Mouse (Mus musculus): ENCODE measurements around the gene Prep. TPM values are rescaled to one million over a fixed set of nuclear protein-coding genes. Genes with fewer than 3 reads are reported as not detected.

Gene Prep
- 27.8 and 29.6 TPM in 2 replicates for polyA plus RNA-seq (2015; fragmentation: Nextera tagmentation; extraction: Ambion mirVana)

- 0% methylated on average over 34 of the region's 57 CpGs for WGBS
These were observed at the start of gene Prep for GRCm38 (mm10) chr10:45066931-45067308. TSS of gene Prep (plus strand) at chr10:45067203.

DNA sequence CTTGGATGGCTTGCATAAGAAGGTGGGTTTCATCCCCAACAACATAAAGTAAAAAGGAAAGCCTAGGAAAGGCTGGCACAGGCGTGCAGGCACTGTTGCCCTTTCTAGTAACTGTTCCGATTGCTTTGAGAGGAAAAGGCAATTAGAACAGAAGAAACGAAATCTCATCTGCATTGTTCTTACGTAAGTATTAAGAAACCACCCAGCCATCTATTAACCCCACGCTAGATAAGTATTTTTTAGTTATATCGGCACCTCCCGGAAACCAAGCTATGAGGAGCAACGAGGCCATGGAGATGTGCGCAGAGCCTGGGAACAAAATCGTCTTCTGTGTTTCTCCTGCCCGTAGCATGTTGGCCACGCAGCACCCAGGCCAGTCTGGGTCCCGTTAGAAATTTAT, 49.7 kb upstream of the Prep start:
- Histone ChIP-seq H3K9me3 (peaks cover 4% of the 10 kb centered on the region; the same call in 1 of the 2 replicates), H3K4me2 (no peak overlapping the region), H3K9ac (no peak overlapping the region), H3K27ac (replicated peaks) (no peak overlapping the region), H3K36me3 (no peaks in the 10 kb centered on the region), H3K4me1 (no peaks in the 10 kb centered on the region), H3K4me3 (no peak overlapping the region), H3K27me3 (replicated peaks) (no peaks in the 10 kb centered on the region)
- no peak for ATAC-seq (ENCODE audit: extremely low read depth, insufficient number of reproducible peaks, low FRiP score, low TSS enrichment)
- 85% methylated on average over 13 of the region's 13 CpGs for WGBS

More at GRCm38 (mm10) chr10:45066931-45067308, at the start of gene Prep:
- peak within 1 kb of the TSS; percentile 85 for H3K27ac ChIP-seq (replicated peaks)
- peaks cover 51% of the 10 kb centered on the region for H3K4me1 ChIP-seq
- peak within 1 kb of the TSS; percentile 81 for H3K4me2 ChIP-seq
- no peaks in the 10 kb centered on the region for H3K9me3 ChIP-seq
- H3K27me3 ChIP-seq (replicated peaks), result no peaks in the 10 kb centered on the region
- peak within 1 kb of the TSS; percentile 99 for H3K4me3 ChIP-seq
- peak within 1 kb of the TSS; percentile 98 for H3K9ac ChIP-seq
- ATAC-seq (ENCODE audit: extremely low read depth, insufficient number of reproducible peaks, low FRiP score, low TSS enrichment), result peak; percentile 72
- peaks cover under 1% of the 10 kb centered on the region; the same call in 1 of the 2 replicates for H3K36me3 ChIP-seq

DNA sequence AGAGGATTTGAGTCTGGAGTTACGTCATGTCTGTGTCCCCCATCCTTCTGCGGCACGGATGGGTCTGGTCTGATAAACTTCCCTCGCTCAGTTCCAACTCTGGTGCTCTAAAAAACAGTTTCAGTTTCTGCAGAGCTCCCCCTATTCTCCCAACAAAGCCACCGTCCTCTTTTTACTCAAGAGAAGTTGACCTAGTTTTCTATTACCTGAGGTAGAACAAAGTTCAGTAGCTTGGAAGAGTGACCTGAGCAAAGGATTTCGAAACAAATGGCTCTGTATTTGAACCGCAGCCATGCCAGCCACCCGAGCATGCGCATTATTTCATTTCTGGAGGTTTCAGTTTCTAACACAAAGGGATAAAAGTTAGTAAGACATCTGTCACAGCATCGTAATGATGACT, 49.2 kb upstream of the Prep start:
- 82% methylated on average over 10 of the region's 10 CpGs for WGBS
- no peak overlapping the region for H3K9ac ChIP-seq

DNA sequence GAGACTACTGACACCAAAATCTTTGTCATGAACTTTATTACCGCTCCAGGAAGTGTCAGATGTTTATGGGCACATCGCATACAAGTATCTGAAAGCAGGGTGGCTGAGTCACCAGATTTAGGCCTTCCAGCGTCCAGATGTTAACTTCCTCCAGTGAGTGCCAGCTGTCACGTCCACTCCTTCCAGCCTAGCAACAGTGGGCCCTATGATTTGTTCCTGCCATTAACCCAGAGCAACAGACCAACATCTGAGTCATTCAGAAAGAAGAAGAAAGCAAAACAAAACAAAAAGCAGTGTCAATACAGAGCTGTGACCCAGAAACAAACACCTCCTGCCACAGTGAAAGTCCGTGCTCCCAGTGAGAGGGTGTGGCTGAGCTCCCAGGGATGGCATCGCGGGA, 47.6 kb upstream of the Prep start:
- Histone ChIP-seq H3K9ac (no peak overlapping the region), H3K4me1 (0 out of 2 replicates have a peak, but pooled peaks cover 2% of the 10 kb centered on the region), H3K4me3 (no peak overlapping the region), H3K27ac (replicated peaks) (no peak overlapping the region), H3K9me3 (peaks cover 4% of the 10 kb centered on the region; the same call in 1 of the 2 replicates), H3K27me3 (replicated peaks) (no peaks in the 10 kb centered on the region), H3K4me2 (no peak overlapping the region), H3K36me3 (no peaks in the 10 kb centered on the region)
- no peak for ATAC-seq (ENCODE audit: extremely low read depth, insufficient number of reproducible peaks, low FRiP score, low TSS enrichment)
- 64% methylated on average over 7 of the region's 7 CpGs for WGBS

More for the DNA sequence above, 49.2 kb upstream of the Prep start:
- no peak overlapping the region for H3K4me2 ChIP-seq
- H3K4me3 ChIP-seq, result no peak overlapping the region
- no peak overlapping the region for H3K27ac ChIP-seq (replicated peaks)
- H3K27me3 ChIP-seq (replicated peaks), result no peaks in the 10 kb centered on the region
- ATAC-seq (ENCODE audit: extremely low read depth, insufficient number of reproducible peaks, low FRiP score, low TSS enrichment), result no peak
- no peaks in the 10 kb centered on the region for H3K36me3 ChIP-seq
- peaks cover 4% of the 10 kb centered on the region; the same call in 1 of the 2 replicates for H3K9me3 ChIP-seq
- H3K4me1 ChIP-seq, result no peaks in the 10 kb centered on the region

GRCm38 (mm10) chr10:45019849-45020248, 47.2 kb upstream of the Prep start:
- Histone ChIP-seq H3K9ac (no peak overlapping the region), H3K27me3 (replicated peaks) (no peaks in the 10 kb centered on the region), H3K4me3 (no peak overlapping the region), H3K9me3 (peaks cover 4% of the 10 kb centered on the region; the same call in 1 of the 2 replicates), H3K36me3 (no peaks in the 10 kb centered on the region), H3K27ac (replicated peaks) (no peak overlapping the region), H3K4me2 (no peak overlapping the region), H3K4me1 (0 out of 2 replicates have a peak, but pooled peaks cover 4% of the 10 kb centered on the region)
- no peak for ATAC-seq (ENCODE audit: extremely low read depth, insufficient number of reproducible peaks, low FRiP score, low TSS enrichment)
- WGBS, result 79% methylated on average over 10 of the region's 10 CpGs

DNA sequence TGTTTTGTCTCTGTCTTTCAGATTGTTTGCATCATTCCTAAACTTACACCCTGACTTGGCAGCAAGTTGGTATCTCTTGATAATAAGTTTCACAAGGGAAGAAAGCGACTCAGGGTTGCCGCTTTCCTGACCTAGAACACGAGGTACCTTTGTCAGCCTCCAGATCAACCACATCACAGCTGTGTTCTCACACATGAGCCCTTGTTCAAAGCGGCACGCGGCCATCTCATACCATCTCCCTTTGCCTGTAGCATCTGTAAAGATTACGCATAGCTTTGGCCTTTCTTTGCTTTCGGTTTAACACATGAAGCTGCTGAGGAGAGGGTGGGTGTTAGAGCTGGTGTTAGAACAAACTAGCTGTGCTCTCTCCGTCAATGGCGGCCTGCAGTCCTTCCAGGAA, 46.7 kb upstream of the Prep start:
- H3K4me1 ChIP-seq, result peaks cover 7% of the 10 kb centered on the region
- no peak overlapping the region for H3K4me3 ChIP-seq
- no peak for ATAC-seq (ENCODE audit: extremely low read depth, insufficient number of reproducible peaks, low FRiP score, low TSS enrichment)
- no peaks in the 10 kb centered on the region for H3K27me3 ChIP-seq (replicated peaks)
- no peaks in the 10 kb centered on the region for H3K36me3 ChIP-seq
- whole genome bisulfite sequencing, result 79% methylated on average over 10 of the region's 10 CpGs
- H3K4me2 ChIP-seq, result no peak overlapping the region
- peaks cover 4% of the 10 kb centered on the region; the same call in 1 of the 2 replicates for H3K9me3 ChIP-seq
- H3K27ac ChIP-seq (replicated peaks), result no peak overlapping the region
- no peak overlapping the region for H3K9ac ChIP-seq

DNA sequence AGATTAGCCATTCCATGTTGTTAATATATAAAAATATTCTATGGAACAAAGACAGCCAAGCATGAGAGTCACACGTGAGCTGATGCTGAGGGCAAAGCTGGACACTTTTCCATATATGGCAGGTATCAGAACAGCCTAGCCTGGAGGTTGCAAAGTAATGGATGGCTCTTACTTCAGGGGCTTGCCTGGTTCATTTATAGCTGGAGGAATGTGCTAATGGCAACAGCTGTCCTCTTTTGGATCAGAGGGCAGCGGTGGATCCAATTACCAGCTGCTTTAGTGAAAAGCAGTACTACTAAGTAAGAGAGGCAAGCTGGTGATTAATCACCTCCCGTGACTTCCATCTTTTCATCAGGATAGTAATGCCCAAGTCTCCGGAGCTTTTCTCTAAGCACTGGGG, 41.8 kb upstream of the Prep start:
- Histone ChIP-seq H3K9ac (no peak overlapping the region), H3K4me3 (no peak overlapping the region), H3K4me2 (no peak overlapping the region), H3K9me3 (no peaks in the 10 kb centered on the region), H3K27ac (replicated peaks) (no peak overlapping the region), H3K4me1 (peaks cover 8% of the 10 kb centered on the region), H3K27me3 (replicated peaks) (no peaks in the 10 kb centered on the region), H3K36me3 (no peaks in the 10 kb centered on the region)
- 29% methylated on average over 4 of the region's 4 CpGs for WGBS
- ATAC-seq (ENCODE audit: extremely low read depth, insufficient number of reproducible peaks, low FRiP score, low TSS enrichment), result no peak

DNA sequence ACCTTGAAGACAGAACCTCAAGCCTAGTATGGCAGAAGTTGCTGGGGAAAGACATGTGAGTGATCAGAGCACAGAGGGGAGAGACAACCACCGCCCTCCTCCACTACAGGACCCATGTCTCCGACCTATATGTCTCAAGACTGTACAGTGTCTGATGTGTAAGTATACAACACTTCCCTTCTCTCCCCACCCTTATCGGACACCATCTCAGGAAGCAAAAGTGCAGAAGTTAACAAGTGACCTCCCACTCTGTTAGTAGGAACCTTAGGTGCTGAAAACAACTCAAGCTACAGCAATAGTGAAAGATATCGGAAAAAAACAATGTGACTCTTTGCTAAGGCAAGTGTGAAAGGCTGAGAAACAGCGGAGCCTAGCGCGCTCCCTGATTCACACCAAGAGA, 40.1 kb upstream of the Prep start:
- H3K4me3 ChIP-seq, result no peak overlapping the region
- no peaks in the 10 kb centered on the region for H3K9me3 ChIP-seq
- H3K36me3 ChIP-seq, result no peaks in the 10 kb centered on the region
- H3K9ac ChIP-seq, result no peak overlapping the region
- H3K27me3 ChIP-seq (replicated peaks), result no peaks in the 10 kb centered on the region
- 76% methylated on average over 7 of the region's 7 CpGs for WGBS
- no peak overlapping the region for H3K4me2 ChIP-seq
- peaks cover 8% of the 10 kb centered on the region for H3K4me1 ChIP-seq
- H3K27ac ChIP-seq (replicated peaks), result no peak overlapping the region
- ATAC-seq (ENCODE audit: extremely low read depth, insufficient number of reproducible peaks, low FRiP score, low TSS enrichment), result no peak

DNA sequence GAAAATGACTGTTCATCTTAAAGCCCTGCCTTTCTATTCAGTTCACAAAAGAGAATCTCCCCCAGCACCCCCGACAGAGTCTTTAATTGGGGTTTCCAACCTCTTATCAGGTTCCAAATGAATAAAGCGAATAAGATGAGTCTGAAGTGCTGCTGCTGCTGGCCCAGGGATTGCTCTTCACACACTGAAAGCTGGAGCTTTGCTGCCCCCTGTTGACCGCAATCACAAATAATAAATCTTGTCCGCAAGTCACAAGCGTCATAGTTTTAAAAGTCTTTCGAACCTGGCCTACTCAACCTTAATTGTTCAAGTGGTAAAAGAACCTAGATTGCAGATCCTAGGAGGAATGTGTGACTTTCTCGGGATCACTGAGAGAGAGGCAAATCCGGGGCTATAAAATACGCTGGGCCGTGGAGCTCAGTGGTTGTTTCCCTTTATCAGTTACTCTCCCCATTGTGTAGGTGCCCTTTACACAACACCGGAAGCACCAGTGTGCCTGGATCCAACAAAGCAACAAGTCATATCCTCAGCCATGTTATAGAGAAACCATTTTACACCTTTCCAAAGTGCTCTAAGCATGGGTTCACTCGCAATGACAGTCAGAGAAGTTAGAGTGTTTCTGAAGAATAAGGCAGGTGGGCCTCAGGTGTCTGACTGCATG, 21.6 kb upstream of the Prep start:
- Histone ChIP-seq H3K27me3 (replicated peaks) (peaks cover 35% of the 10 kb centered on the region), H3K36me3 (no peaks in the 10 kb centered on the region), H3K9ac (peak overlapping the region; percentile 56; the same call in 1 of the 2 replicates), H3K9me3 (no peaks in the 10 kb centered on the region), H3K4me3 (no peak overlapping the region), H3K4me2 (peak overlapping the region; percentile 36; the same call in 1 of the 2 replicates), H3K27ac (replicated peaks) (no peak overlapping the region), H3K4me1 (peaks cover 14% of the 10 kb centered on the region)
- 21% methylated on average over 12 of the region's 12 CpGs for WGBS
- ATAC-seq (ENCODE audit: extremely low read depth, insufficient number of reproducible peaks, low FRiP score, low TSS enrichment), result no peak

DNA sequence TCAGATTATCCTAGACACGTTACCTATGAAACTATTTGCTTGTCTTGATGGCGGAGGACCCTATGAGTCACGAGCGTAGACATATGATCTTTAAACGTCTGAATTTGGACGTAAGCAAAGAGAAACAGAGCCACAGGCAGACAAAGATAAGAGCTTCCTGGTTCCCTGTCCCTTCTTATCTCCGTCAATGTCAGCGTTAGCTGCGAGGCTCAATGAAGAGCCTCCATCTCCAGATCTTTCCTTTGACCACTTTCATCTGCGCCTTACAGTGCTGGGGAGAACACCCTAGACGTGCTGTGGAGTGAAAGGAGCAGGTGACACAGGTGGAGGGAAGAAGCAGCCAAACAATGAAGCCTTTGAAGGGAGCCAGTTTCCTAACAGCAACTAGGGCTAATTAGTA, 18.8 kb upstream of the Prep start:
- H3K36me3 ChIP-seq, result no peaks in the 10 kb centered on the region
- peak overlapping the region; percentile 64 for H3K4me2 ChIP-seq
- no peaks in the 10 kb centered on the region for H3K9me3 ChIP-seq
- peaks cover 35% of the 10 kb centered on the region for H3K27me3 ChIP-seq (replicated peaks)
- ATAC-seq (ENCODE audit: extremely low read depth, insufficient number of reproducible peaks, low FRiP score, low TSS enrichment), result no peak
- peak overlapping the region; percentile 61 for H3K9ac ChIP-seq
- peaks cover 14% of the 10 kb centered on the region for H3K4me1 ChIP-seq
- H3K27ac ChIP-seq (replicated peaks), result no peak overlapping the region
- H3K4me3 ChIP-seq, result peak overlapping the region; percentile 24
- WGBS, result 9% methylated on average over 11 of the region's 11 CpGs

- peaks cover 35% of the 10 kb centered on the region for H3K27me3 ChIP-seq (replicated peaks)
- H3K4me2 ChIP-seq, result peak overlapping the region; percentile 64
- no peak; the same call in 1 of the 2 replicates for ATAC-seq (ENCODE audit: extremely low read depth, insufficient number of reproducible peaks, low FRiP score, low TSS enrichment)
- H3K27ac ChIP-seq (replicated peaks), result no peak overlapping the region
- WGBS, result 21% methylated on average over 11 of the region's 11 CpGs
- no peaks in the 10 kb centered on the region for H3K36me3 ChIP-seq
- peak overlapping the region; percentile 24 for H3K4me3 ChIP-seq
- H3K9me3 ChIP-seq, result no peaks in the 10 kb centered on the region
- peaks cover 14% of the 10 kb centered on the region for H3K4me1 ChIP-seq
- peak overlapping the region; percentile 61 for H3K9ac ChIP-seq
These were observed 18.4 kb upstream of the Prep start for GRCm38 (mm10) chr10:45048622-45049021.

Measured in heart, embryonic 13.5 days (tissue).